Mouse (Mus musculus) limb, embryonic 11.5 days (tissue): ENCODE data around the gene Tenm1. TPM values are rescaled to one million over a fixed set of nuclear protein-coding genes. Genes with fewer than 3 reads are reported as not detected.

ENCODE experiments used
- ATAC-seq: fragments of 200-750 bp; cut with Nextera tagmentation; 2 replicates; pipeline ENCODE4 v1.8.0; 2017; ENCODE audit warnings: low read depth; ENCODE audit not compliant: insufficient number of reproducible peaks, low FRiP score, low TSS enrichment
- DNase-seq: peaks from one replicate; pipeline ENCODE4 v3.0.0-alpha.2; 2015; ENCODE audit warnings: low spot score
- H3K27ac ChIP-seq: fragments of 300-500 bp; sonication (generic); replicated peaks from 2 replicates; pipeline ENCODE4 v1.5.1; 2014; ENCODE audit warnings: low read depth, mild to moderate bottlenecking, low read length
- H3K27me3 ChIP-seq: fragments of 300-500 bp; sonication (generic); 2 replicates; pipeline ENCODE4 v1.6.1; 2014; ENCODE audit warnings: mild to moderate bottlenecking, low read length, mixed read lengths; ENCODE audit not compliant: control insufficient read depth, insufficient read depth
- H3K36me3 ChIP-seq: fragments of 300-500 bp; sonication (generic); 2 replicates; pipeline ENCODE4 v1.6.1; 2014; ENCODE audit warnings: mild to moderate bottlenecking, low read length, moderate library complexity, mixed read lengths; ENCODE audit not compliant: control insufficient read depth, insufficient read depth
- H3K4me1 ChIP-seq: fragments of 300-500 bp; sonication (generic); 2 replicates; pipeline ENCODE4 v1.6.1; 2014; ENCODE audit warnings: low read length, mixed read lengths; ENCODE audit not compliant: control insufficient read depth, insufficient read depth
- H3K4me2 ChIP-seq: fragments of 300-500 bp; sonication (generic); 2 replicates; pipeline ENCODE4 v1.6.1; 2014; ENCODE audit warnings: low read depth, mild to moderate bottlenecking, moderate library complexity; ENCODE audit not compliant: severe bottlenecking
- H3K4me3 ChIP-seq: fragments of 300-500 bp; sonication (generic); 2 replicates; pipeline ENCODE4 v1.5.1; 2014; ENCODE audit warnings: low read depth, low read length
- H3K9ac ChIP-seq: fragments of 300-500 bp; sonication (generic); 2 replicates; pipeline ENCODE4 v1.6.1; 2014; ENCODE audit warnings: mild to moderate bottlenecking, low read length
- H3K9me3 ChIP-seq: fragments of 300-500 bp; sonication (generic); 2 replicates; pipeline ENCODE4 v1.6.1; 2016; ENCODE audit warnings: low read length; ENCODE audit not compliant: control insufficient read depth
- WGBS: fragments of 180-500 bp; shearing (Covaris S2); extraction: QIAGEN DNeasy Blood & Tissue Kit; methylation state at CpG from one replicate; pipeline ENCODE4 v1.1.7; 2014; 5-methylcytosine and 5-hydroxymethylcytosine counted together
- polyA plus RNA-seq: library from polyadenylated mRNA; unstranded; fragments of >200 nt; fragmentation: Nextera tagmentation; extraction: Ambion mirVana; gene quantifications from 2 replicates; pipeline ENCODE4 v1.2.1, GENCODE M21; 2014

The Tenm1 gene
- polyA plus RNA-seq, 1 experiment from 2014 or later = 0.48 TPM

DNA sequence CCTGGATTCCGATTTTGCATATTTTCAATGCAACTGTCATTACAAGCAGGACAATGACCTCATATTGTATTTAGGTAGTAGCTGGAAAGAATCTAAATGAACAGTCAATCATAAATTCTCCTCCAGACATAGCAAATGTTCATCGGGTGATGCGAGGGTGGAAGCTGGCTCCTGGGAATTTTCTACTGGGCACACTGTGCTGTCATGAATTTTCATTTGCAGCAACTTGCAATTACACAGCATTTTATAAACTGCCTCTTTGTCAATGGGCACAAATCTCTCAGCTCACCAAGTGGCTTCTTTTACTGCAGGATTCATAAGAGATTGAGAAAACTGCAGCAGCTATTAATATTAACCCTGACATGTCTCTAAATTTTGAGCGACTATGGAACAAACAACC, 898.2 kb downstream of the Tenm1 start:
- Histone ChIP-seq H3K9me3 (no peaks in the 10 kb centered on the region), H3K4me2 (no peak overlapping the region)

GRCm38 (mm10) chrX:42522868-42523267, 906.1 kb downstream of the Tenm1 start:
- no peak overlapping the region for H3K9ac ChIP-seq
- 78% methylated on average over 2 of the region's 2 CpGs for WGBS
- no peak overlapping the region for H3K27ac ChIP-seq
- H3K4me3 ChIP-seq = no peak overlapping the region
- H3K9me3 ChIP-seq = no peaks in the 10 kb centered on the region
- no peaks in the 10 kb centered on the region for H3K27me3 ChIP-seq
- H3K4me1 ChIP-seq = no peaks in the 10 kb centered on the region
- no peak overlapping the region for H3K4me2 ChIP-seq
- ATAC-seq = no peak
- no peaks in the 10 kb centered on the region for H3K36me3 ChIP-seq
- no peak for DNase-seq

More for the DNA sequence above, 898.2 kb downstream of the Tenm1 start:
- no peaks in the 10 kb centered on the region for H3K27me3 ChIP-seq
- no peak overlapping the region for H3K27ac ChIP-seq
- DNase-seq (no peak), ATAC-seq (no peak)
- H3K36me3 ChIP-seq = no peaks in the 10 kb centered on the region
- no peaks in the 10 kb centered on the region for H3K4me1 ChIP-seq
- 83% methylated on average over 4 of the region's 4 CpGs for WGBS
- no peak overlapping the region for H3K4me3 ChIP-seq
- H3K9ac ChIP-seq = no peak overlapping the region

- Histone ChIP-seq H3K4me2 (no peak overlapping the region), H3K4me1 (no peaks in the 10 kb centered on the region), H3K4me3 (no peak overlapping the region), H3K27ac (no peak overlapping the region), H3K36me3 (no peaks in the 10 kb centered on the region), H3K9me3 (no peaks in the 10 kb centered on the region), H3K9ac (no peak overlapping the region), H3K27me3 (no peaks in the 10 kb centered on the region)
- ATAC-seq (no peak), DNase-seq (no peak)
Measured at GRCm38 (mm10) chrX:42512567-42512966, 916.4 kb downstream of the Tenm1 start.

DNA sequence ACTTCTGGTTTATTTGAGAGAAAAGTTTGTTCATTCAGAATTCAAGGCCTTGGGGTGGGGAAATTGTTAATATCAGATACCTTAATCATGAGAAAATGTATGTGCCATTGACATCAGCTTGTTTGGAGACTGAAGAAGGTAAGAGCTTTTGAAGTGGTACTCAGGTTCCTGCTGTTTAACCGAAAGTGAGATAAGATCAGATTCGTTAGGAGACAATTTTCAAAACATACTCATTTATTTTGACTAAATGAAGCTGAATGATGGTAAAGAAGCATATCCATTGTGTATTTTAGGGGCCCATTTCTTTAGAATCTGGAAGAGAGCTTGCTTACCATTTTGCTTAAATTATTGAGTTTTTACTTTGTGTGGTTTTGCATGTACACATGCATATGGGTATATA, 917.8 kb downstream of the Tenm1 start:
- no peak for DNase-seq
- Histone ChIP-seq H3K27me3 (no peaks in the 10 kb centered on the region), H3K4me3 (no peak overlapping the region), H3K9me3 (no peaks in the 10 kb centered on the region), H3K9ac (no peak overlapping the region), H3K4me1 (no peaks in the 10 kb centered on the region), H3K36me3 (no peaks in the 10 kb centered on the region), H3K27ac (no peak overlapping the region), H3K4me2 (no peak overlapping the region)
- ATAC-seq = no peak
- WGBS = 88% methylated on average over 2 of the region's 2 CpGs

- 86% methylated on average over 13 of the region's 13 CpGs for WGBS
- no peak for ATAC-seq
- Histone ChIP-seq H3K9me3 (no peaks in the 10 kb centered on the region), H3K9ac (no peak within 1 kb of the TSS), H3K27me3 (no peaks in the 10 kb centered on the region), H3K4me1 (no peaks in the 10 kb centered on the region), H3K36me3 (no peaks in the 10 kb centered on the region), H3K4me3 (no peak within 1 kb of the TSS), H3K4me2 (no peak within 1 kb of the TSS), H3K27ac (no peak within 1 kb of the TSS)
- DNase-seq = no peak
Measured at GRCm38 (mm10) chrX:42502291-42503043, 926.5 kb downstream of the Tenm1 start, which contains the start of gene Sh2d1a. Gene Sh2d1a, plus strand, starts transcription at chrX:42502453.

GRCm38 (mm10) chrX:42500538-42500937, 928.4 kb downstream of the Tenm1 start:
- Histone ChIP-seq H3K4me1 (no peaks in the 10 kb centered on the region), H3K4me3 (no peak overlapping the region), H3K9me3 (no peaks in the 10 kb centered on the region), H3K36me3 (no peaks in the 10 kb centered on the region), H3K27me3 (no peaks in the 10 kb centered on the region), H3K4me2 (no peak overlapping the region), H3K27ac (no peak overlapping the region), H3K9ac (no peak overlapping the region)
- no peak for DNase-seq
- no peak for ATAC-seq

- Histone ChIP-seq H3K27me3 (no peaks in the 10 kb centered on the region), H3K9ac (no peak overlapping the region), H3K9me3 (no peaks in the 10 kb centered on the region), H3K4me1 (no peaks in the 10 kb centered on the region), H3K4me2 (no peak overlapping the region), H3K27ac (no peak overlapping the region), H3K4me3 (no peak overlapping the region), H3K36me3 (no peaks in the 10 kb centered on the region)
- ATAC-seq = no peak
- no peak for DNase-seq
- 96% methylated on average over 8 of the region's 8 CpGs for WGBS
Measured at GRCm38 (mm10) chrX:42490336-42490735, 938.6 kb downstream of the Tenm1 start.

GRCm38 (mm10) chrX:42489446-42489845, 939.5 kb downstream of the Tenm1 start, which contains the start of gene Tex13c2:
Gene Tex13c2, plus strand, starts transcription at chrX:42489691.
- H3K36me3 ChIP-seq = no peaks in the 10 kb centered on the region
- no peak within 1 kb of the TSS for H3K4me2 ChIP-seq
- no peaks in the 10 kb centered on the region for H3K27me3 ChIP-seq
- no peaks in the 10 kb centered on the region for H3K9me3 ChIP-seq
- no peak within 1 kb of the TSS for H3K27ac ChIP-seq
- no peak within 1 kb of the TSS for H3K4me3 ChIP-seq
- H3K9ac ChIP-seq = no peak within 1 kb of the TSS
- H3K4me1 ChIP-seq = no peaks in the 10 kb centered on the region
- ATAC-seq (no peak), DNase-seq (no peak)
- 89% methylated on average over 16 of the region's 16 CpGs for WGBS
